Mouse (Mus musculus) megakaryocyte, embryonic 14.5 days (primary cell): ENCODE results near the gene Smndc1.

ENCODE experiments used
- FLI1 ChIP-seq: IDR thresholded peaks from 2 replicates; pipeline ENCODE4 v1.6.1; 2012; ENCODE audit warnings: low read length, inconsistent platforms, mixed read lengths
- GATA1 ChIP-seq: IDR thresholded peaks from 3 replicates; pipeline ENCODE4 v1.6.1; 2012; ENCODE audit warnings: mixed read lengths, low read length, inconsistent platforms, borderline replicate concordance

DNA sequence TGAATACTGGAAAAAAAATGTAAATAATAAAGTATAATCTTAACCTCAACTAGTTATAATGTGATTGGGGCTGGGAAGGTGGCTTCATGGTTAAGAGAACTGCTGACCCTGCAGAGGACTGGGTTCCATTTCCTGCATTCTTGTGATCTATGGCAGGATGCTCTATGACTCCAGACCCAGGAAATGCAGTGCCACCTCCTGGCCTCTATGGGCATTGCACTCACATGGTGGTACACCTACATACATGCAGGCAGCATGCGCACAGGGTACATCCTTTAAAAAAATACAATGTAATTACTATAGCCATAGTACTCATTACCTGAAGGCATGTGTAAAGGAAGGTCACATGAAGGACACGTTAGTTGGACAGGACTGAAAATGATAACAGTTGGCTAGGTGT is 27.4 kb downstream of the Smndc1 start:
- TF ChIP-seq FLI1 = no peak
- TF ChIP-seq GATA1 = no peak
